Mouse (Mus musculus): ENCODE data around the gene Marveld3. TPM values are rescaled to one million over a fixed set of nuclear protein-coding genes. Genes with fewer than 3 reads are reported as not detected.

The Marveld3 gene
- polyA plus RNA-seq, 1 experiment from 2014 or later: 3.2 TPM

DNA sequence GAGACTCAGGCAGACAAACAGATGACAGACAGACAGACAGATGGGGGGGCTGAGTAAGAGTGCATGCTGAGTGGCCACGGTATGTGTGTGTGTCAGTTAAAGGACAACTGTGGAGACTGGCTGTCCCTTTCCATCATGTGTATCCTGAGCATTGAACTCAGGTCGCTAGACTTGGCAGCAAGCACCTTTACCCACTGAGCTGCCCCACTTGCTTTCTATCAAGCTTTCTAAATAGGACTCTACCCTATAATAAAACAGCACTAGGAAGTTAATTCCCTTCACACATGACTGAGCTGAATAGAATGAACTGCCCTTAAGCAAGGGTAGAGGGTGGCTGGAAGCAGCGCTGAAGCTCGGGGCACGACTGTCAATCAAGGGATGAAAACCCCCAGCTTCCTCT is 30.2 kb upstream of the Marveld3 start:
- Histone ChIP-seq H3K4me2 (replicated peaks; ENCODE audit: low read depth) (no peak overlapping the region), H3K27ac (replicated peaks) (no peak overlapping the region), H3K9me3 (ENCODE audit: control insufficient read depth, low read length) (no peaks in the 10 kb centered on the region), H3K27me3 (ENCODE audit: control insufficient read depth, insufficient read depth, low read length) (no peaks in the 10 kb centered on the region), H3K9ac (ENCODE audit: low read length) (no peak overlapping the region), H3K4me3 (ENCODE audit: low read depth, low read length) (no peak overlapping the region), H3K4me1 (replicated peaks; ENCODE audit: control insufficient read depth, insufficient read depth) (no peaks in the 10 kb centered on the region), H3K36me3 (ENCODE audit: control insufficient read depth, insufficient read depth, low read length) (no peaks in the 10 kb centered on the region)
- ATAC-seq (ENCODE audit: low FRiP score, low TSS enrichment): no peak
- TF ChIP-seq EP300 (optimal IDR thresholded peaks at IDR 0.05): no peak
- TF ChIP-seq CTCF (IDR thresholded peaks at IDR 0.05; ENCODE audit: low read depth): no peak
- 85% methylated on average over 5 of the region's 5 CpGs for WGBS
- no peak for DNase-seq (ENCODE audit: low spot score)

DNA sequence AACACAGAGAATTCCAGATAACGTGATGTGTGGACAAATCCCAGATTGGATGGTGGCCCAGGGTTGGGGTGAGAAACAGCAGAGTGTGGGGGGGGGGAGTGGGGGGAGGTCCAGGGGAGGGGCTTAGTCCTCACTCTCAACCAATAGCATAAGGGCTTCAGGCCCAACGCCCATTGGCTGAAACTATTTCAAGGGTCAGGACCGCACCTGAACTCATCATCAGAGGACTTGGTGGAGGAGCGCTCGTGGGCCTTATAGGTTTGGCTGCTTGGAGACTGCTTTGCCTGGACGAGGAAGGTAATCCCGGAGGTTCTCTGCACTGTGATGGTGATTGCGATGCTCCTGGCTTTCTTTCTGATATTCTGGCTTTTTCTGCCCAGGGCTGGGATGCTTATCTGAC is 28.2 kb upstream of the Marveld3 start, which contains the start of gene Tat:
Gene Tat (plus strand): TSS at position 214 of the 400 bp plus-strand sequence.
- DNase-seq (ENCODE audit: low spot score): no peak
- no peaks in the 10 kb centered on the region for H3K4me1 ChIP-seq (replicated peaks; ENCODE audit: control insufficient read depth, insufficient read depth)
- H3K9ac ChIP-seq (ENCODE audit: low read length): no peak within 1 kb of the TSS
- no peak within 1 kb of the TSS for H3K27ac ChIP-seq (replicated peaks)
- no peaks in the 10 kb centered on the region for H3K27me3 ChIP-seq (ENCODE audit: control insufficient read depth, insufficient read depth, low read length)
- H3K4me3 ChIP-seq (ENCODE audit: low read depth, low read length): no peak within 1 kb of the TSS
- no peaks in the 10 kb centered on the region for H3K9me3 ChIP-seq (ENCODE audit: control insufficient read depth, low read length)
- 75% methylated on average over 8 of the region's 8 CpGs for WGBS
- no peaks in the 10 kb centered on the region for H3K36me3 ChIP-seq (ENCODE audit: control insufficient read depth, insufficient read depth, low read length)
- no peak for ATAC-seq (ENCODE audit: low FRiP score, low TSS enrichment)
- no peak within 1 kb of the TSS for H3K4me2 ChIP-seq (replicated peaks; ENCODE audit: low read depth)
- TF ChIP-seq EP300 (optimal IDR thresholded peaks at IDR 0.05) (no peak), CTCF (IDR thresholded peaks at IDR 0.05; ENCODE audit: low read depth) (no peak)

DNA sequence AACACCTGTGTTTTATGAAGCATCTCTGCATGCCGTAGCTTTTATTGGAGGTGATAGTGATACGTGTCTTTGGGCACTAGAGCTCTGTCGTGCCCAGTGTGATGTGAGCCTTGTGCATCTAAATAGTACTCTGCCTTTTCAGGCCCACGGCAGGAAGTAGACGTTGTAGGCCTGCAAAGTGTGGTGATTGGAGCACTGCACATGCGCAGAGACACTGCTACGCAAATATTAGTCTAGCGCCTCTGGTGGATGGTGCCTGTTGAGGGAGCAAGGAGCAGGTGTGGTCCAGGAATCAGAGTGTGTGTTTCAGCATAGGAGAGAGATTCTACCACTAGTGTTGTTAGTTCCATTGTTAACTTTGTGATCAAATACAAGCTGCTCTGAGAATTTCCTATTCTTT is 27.1 kb upstream of the Marveld3 start:
- Histone ChIP-seq H3K4me1 (replicated peaks; ENCODE audit: control insufficient read depth, insufficient read depth) (no peaks in the 10 kb centered on the region), H3K9me3 (ENCODE audit: control insufficient read depth, low read length) (no peaks in the 10 kb centered on the region), H3K4me2 (replicated peaks; ENCODE audit: low read depth) (no peak overlapping the region), H3K36me3 (ENCODE audit: control insufficient read depth, insufficient read depth, low read length) (no peaks in the 10 kb centered on the region), H3K27me3 (ENCODE audit: control insufficient read depth, insufficient read depth, low read length) (no peaks in the 10 kb centered on the region), H3K9ac (ENCODE audit: low read length) (no peak overlapping the region), H3K27ac (replicated peaks) (no peak overlapping the region), H3K4me3 (ENCODE audit: low read depth, low read length) (no peak overlapping the region)
- WGBS: 89% methylated on average over 8 of the region's 8 CpGs
- TF ChIP-seq EP300 (optimal IDR thresholded peaks at IDR 0.05) (no peak), CTCF (IDR thresholded peaks at IDR 0.05; ENCODE audit: low read depth) (0 out of 2 replicates have a peak, but pooled peaks have one; percentile 7)
- ATAC-seq (ENCODE audit: low FRiP score, low TSS enrichment): no peak
- DNase-seq (ENCODE audit: low spot score): no peak

DNA sequence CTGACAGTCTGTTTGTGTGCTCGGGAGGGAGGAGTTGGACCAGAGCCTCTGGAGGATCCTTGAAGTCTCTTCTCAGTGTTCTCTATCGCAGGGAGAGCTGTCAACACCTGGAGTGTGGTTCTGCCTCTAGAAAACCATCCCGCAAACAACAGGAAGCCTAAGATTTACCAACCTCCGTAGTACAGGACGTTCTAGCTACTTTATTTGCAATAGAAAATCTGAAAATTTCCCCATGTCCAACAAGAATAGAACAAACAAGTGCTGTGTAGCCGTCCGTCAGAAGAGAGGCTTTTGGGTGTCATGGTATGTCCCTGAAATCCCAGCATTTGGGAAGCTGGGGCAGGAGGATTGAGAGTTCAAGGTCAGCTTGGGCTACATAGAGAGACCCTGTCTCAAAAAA is 25.8 kb upstream of the Marveld3 start:
- Histone ChIP-seq H3K27ac (replicated peaks) (no peak overlapping the region), H3K9me3 (ENCODE audit: control insufficient read depth, low read length) (no peaks in the 10 kb centered on the region), H3K27me3 (ENCODE audit: control insufficient read depth, insufficient read depth, low read length) (no peaks in the 10 kb centered on the region), H3K4me2 (replicated peaks; ENCODE audit: low read depth) (no peak overlapping the region), H3K4me1 (replicated peaks; ENCODE audit: control insufficient read depth, insufficient read depth) (no peaks in the 10 kb centered on the region), H3K9ac (ENCODE audit: low read length) (no peak overlapping the region), H3K36me3 (ENCODE audit: control insufficient read depth, insufficient read depth, low read length) (no peaks in the 10 kb centered on the region), H3K4me3 (ENCODE audit: low read depth, low read length) (no peak overlapping the region)
- no peak for DNase-seq (ENCODE audit: low spot score)
- TF ChIP-seq CTCF (IDR thresholded peaks at IDR 0.05; ENCODE audit: low read depth): no peak
- TF ChIP-seq EP300 (optimal IDR thresholded peaks at IDR 0.05): no peak
- 65% methylated on average over 7 of the region's 7 CpGs for WGBS
- ATAC-seq (ENCODE audit: low FRiP score, low TSS enrichment): no peak

DNA sequence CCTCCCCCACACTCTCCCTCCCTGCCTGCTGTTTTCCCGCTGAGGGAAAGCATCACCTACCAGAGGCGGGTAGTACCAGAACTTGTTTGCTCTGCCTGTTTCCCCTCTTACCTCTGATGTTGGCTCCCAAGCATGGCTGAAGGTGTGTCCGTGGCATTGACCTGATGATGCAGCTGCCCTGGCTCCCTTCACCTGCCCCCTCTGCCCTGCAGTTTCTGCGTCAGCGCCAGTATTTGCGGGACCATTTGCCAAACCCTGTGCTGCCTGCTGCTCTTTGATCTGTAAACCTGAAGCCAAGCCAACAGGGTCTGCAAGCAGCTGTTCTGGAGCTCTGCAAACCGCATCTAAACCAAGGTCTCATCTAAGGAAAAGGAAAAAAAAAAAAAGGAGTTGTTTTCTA is 24.4 kb upstream of the Marveld3 start:
- no peak overlapping the region for H3K9ac ChIP-seq (ENCODE audit: low read length)
- no peak for ATAC-seq (ENCODE audit: low FRiP score, low TSS enrichment)
- no peak for DNase-seq (ENCODE audit: low spot score)
- TF ChIP-seq EP300 (optimal IDR thresholded peaks at IDR 0.05) (no peak), CTCF (IDR thresholded peaks at IDR 0.05; ENCODE audit: low read depth) (no peak)
- no peak overlapping the region for H3K4me2 ChIP-seq (replicated peaks; ENCODE audit: low read depth)
- H3K9me3 ChIP-seq (ENCODE audit: control insufficient read depth, low read length): no peaks in the 10 kb centered on the region
- no peaks in the 10 kb centered on the region for H3K4me1 ChIP-seq (replicated peaks; ENCODE audit: control insufficient read depth, insufficient read depth)
- H3K36me3 ChIP-seq (ENCODE audit: control insufficient read depth, insufficient read depth, low read length): no peaks in the 10 kb centered on the region
- H3K4me3 ChIP-seq (ENCODE audit: low read depth, low read length): no peak overlapping the region
- no peaks in the 10 kb centered on the region for H3K27me3 ChIP-seq (ENCODE audit: control insufficient read depth, insufficient read depth, low read length)
- no peak overlapping the region for H3K27ac ChIP-seq (replicated peaks)
- 44% methylated on average over 7 of the region's 7 CpGs for WGBS

DNA sequence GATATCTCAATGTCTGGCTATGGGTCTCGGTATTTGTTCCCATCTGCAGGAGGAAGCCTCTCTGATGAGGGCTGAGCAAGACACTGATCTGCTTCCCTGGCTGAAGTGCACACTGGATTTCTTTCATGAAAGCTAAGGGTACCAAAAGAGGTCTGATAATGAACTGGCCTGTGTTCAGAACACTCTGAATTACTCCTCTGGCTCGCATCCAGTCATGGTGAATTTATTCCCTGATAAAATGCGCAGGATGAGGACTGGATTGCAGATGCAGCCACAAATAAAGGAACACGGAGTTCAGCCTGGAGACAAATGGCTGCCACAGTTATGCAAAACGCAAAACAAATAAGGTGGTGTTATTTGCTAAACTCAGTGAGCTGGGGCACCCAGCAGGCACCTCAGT is 21.9 kb upstream of the Marveld3 start:
- Histone ChIP-seq H3K9me3 (ENCODE audit: control insufficient read depth, low read length) (no peaks in the 10 kb centered on the region), H3K9ac (ENCODE audit: low read length) (no peak overlapping the region), H3K36me3 (ENCODE audit: control insufficient read depth, insufficient read depth, low read length) (no peaks in the 10 kb centered on the region), H3K4me1 (replicated peaks; ENCODE audit: control insufficient read depth, insufficient read depth) (no peaks in the 10 kb centered on the region), H3K27ac (replicated peaks) (no peak overlapping the region), H3K27me3 (ENCODE audit: control insufficient read depth, insufficient read depth, low read length) (no peaks in the 10 kb centered on the region), H3K4me2 (replicated peaks; ENCODE audit: low read depth) (no peak overlapping the region), H3K4me3 (ENCODE audit: low read depth, low read length) (no peak overlapping the region)
- 32% methylated on average over 5 of the region's 5 CpGs for WGBS
- TF ChIP-seq CTCF (IDR thresholded peaks at IDR 0.05; ENCODE audit: low read depth): no peak
- TF ChIP-seq EP300 (optimal IDR thresholded peaks at IDR 0.05): no peak
- no peak for ATAC-seq (ENCODE audit: low FRiP score, low TSS enrichment)
- DNase-seq (ENCODE audit: low spot score): no peak

Data from stomach, postnatal 0 days (tissue).